Mouse (Mus musculus) c-Kit-positive CD71-negative TER-119-negative erythroid progenitor cells, embryonic 14.5 days (primary cell): ENCODE results near the gene Mapkapk5.

Experiments used
- DNase-seq: peaks from one replicate; pipeline ENCODE4 v3.0.0-alpha.2; 2013; ENCODE audit warnings: low read depth

Mapkapk5 gene

DNA sequence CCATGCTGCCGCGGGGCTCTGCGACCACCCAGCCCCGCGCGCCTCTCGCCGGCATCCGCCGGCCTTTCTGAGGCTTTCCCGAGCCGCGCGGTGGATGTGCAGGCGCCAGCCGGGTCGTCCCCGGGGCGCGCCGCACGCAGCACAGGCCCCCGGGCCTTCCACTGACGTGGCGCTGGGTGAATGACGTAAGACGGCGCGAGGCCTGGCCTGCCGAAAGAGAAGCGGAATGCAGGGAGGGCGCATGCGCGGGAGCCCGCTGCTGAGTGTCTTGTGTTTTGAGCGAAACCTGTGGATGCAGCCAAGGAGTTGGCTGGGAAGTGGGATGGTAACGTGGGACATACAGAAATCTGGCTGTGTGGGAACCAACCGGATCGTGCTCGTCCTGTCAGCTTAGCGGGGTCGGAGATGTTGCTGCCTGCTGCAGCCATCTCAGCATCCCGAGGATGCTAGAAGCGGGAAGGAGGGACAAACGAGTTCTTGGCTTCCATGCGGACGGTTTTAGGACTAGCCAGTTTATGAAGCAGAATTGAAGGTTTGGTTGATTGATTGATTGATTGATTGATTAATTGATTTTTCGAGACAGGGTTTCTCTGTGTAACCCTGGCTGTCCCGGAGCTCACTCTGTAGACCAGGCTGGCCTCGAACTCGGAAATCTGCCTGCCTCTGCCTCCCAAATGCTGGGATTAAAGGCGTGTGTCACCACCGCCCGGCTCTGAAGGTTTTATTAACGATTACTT is at the start of gene Mapkapk5:
Mapkapk5 (minus strand) TSS at position 113 of the 737 bp plus-strand sequence.
- peak; percentile 93 for DNase-seq

DNA sequence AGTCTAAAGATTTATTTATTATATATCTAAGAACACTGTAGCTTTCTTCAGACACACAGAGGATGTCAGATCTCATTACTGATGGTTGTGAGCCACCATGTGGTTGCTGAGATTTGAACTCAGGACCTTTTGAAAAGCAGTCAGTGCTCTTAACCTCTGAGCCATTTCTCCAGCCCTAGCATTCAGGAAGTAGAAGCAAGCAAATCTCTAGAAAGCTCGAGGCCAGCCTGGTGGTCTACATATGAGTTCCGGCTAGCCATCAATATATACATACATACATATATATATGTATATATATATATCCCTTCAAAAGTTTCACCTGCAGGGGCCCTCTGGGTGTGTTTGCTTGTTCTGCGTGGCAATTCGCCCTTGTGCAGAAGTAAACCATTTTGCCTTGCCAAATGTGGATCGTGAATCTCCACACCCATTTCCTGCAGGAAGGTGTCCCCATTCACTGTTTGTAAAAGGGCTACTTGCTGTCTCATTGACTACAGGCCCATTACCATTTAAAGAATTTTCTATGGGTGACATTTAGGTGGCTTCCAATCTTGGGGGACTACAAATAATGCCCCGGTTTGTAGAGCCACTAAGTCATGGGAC is 49.1 kb upstream of the Mapkapk5 start:
- no peak for DNase-seq

DNA sequence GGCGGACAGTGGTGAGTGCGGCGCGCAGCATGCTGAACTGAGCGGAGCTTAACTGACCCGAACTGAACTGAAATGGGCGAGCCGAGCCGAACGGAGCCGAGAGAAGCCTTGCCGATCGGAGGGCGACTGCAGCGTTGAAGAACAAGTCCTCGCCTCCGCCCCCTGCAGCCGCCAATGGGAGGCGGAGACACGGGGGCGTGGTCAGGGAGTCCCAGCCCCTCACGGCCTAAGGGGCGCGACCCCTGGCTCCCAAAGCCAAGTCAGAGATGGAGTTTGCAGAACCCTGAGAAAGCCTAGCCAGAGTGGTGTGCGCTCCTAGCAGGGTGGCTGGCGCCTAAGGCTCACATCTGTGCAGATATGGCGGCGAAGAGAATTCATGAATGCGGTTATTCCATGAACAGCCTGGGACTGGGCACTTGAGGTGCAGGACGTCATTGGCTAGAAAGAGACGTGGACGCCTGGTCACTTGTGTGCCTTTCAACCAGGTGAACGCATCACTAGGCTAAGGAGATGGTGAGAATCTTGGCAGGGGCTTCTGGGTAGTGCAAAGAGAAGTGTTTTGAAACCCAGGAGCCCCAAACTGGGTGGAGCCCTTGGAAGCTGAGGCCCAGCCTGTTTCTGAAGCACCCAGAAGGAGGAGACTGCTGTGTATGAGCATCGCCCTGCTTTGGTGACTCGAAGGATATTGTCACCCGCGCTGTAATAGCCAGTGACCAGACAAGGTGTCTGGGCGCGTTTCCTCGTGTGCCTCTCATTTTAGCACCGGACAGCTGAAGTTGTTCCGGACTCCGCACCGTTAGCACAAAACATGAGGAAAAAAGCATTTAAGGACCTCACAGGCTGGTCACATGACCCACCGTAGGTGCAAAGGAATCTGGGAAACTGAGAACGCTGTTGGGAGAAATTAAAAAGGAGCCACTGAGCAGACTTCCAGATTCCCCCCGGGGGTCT is 48.0 kb upstream of the Mapkapk5 start, which contains the start of gene Aldh2:
Aldh2 (minus strand) TSS at position 374 of the 951 bp plus-strand sequence.
- DNase-seq: peak; percentile 84

DNA sequence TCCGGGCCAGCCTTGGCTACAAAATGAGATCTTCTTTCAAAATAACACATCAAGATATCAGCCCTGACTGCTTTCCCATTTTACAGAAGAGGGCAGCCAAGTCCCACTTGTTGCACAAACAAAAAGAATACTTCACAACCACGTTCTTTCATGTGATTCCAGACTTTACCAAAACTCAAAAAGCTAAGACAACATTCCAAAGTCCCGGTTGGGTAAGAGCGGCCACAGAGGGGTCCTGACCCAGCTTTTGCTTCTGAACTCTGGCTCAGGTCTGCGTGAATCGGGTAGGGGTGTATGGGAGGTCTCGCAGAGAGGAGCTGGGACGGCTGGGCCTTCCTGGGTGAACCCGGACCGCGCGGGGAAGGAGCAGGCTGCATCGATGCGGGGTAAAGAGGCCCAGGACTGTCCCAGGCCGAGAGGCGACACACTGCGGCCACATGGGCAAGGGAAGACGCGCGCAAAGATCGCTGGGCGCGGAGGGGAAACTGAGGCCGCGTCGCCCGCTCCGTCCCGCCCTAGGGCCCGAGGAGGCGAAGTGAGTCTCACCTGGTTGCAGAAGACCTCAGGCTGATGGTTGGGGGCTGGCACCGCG is 47.2 kb upstream of the Mapkapk5 start:
- DNase-seq: no peak

DNA sequence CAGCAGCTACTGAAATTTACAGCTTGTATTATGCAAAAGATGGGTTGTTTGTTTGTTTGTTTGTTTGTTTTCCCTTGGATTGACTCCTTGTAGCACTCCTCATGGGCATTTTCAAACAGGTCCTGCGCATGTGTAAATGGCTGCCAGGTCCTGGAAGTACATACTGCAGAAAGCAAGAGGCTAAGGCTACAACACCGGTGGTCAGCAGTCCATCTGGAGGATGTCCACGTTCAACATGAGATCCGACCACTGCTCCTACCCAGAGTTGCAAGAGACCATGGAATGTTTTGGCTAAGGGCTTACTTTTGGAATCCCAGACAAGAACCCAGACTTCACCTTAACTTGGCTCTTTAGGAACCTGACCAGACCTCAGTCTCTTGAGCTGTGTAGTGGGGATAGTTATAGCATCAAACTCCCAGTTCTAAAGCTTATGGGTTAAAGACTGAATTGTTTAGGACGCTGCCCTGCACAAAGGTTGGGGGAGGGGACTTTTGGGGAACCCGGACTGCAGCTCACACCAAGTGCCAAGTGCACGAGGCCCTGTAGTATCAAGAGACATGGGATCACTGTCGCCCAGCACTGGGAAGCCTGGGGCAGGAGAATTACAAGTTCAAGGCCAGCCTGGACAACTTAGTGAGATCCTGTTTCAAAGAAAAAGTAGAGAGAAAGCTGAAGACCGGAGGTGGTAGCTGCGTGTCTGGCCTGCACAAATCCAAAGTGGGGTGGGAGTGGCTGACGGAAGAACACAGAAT is 46.5 kb upstream of the Mapkapk5 start:
- DNase-seq: no peak

DNA sequence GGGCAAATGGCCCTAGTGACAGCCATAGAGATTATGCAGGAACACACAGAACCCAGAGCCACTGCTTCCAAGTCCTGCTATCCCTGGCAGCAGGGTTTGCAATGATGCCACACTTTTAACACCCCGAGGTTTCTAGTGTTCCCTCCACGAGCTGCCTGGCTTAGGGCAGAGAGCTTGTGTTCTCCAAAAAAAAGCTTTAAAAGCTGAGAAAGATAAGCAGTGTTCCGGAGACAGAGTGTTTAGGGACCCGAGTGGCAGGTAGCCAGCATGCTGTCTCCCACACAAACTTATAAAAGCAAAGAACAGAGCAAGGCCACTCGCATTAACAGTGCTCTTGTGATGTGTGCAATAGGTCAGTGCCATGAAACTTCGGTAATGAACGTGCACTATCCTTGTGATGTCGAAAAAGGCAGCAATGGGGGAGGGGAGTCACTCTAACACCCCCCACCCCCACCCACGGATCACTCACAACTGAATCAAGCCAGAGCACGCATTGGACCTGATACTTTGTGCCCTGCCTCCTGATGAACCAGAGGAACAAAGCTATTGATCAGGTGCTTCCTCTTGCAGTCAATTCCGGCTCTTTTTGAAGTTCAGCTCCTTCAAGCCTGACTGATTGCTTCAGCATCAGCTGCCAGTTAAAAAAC is 45.8 kb upstream of the Mapkapk5 start:
- no peak for DNase-seq

DNA sequence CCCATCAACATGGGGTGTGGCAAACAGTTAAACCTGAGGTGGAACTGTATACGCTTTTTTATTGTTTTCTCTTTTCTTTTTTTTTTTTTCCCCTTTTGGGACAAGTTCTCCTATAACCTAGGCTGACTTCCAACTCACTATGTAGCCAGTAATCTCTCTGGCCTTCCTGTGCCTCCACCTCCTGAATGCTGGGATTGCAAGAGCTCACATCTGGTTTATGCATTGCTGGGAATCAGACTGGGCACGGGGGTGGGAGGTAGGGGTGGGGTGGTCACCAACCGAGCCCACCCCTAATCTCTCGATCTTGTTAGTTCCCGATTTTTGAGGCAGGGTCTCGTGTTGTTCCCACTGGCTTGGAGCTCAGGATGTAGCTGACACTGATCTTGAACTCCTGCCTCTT is 44.2 kb upstream of the Mapkapk5 start:
- DNase-seq: no peak

DNA sequence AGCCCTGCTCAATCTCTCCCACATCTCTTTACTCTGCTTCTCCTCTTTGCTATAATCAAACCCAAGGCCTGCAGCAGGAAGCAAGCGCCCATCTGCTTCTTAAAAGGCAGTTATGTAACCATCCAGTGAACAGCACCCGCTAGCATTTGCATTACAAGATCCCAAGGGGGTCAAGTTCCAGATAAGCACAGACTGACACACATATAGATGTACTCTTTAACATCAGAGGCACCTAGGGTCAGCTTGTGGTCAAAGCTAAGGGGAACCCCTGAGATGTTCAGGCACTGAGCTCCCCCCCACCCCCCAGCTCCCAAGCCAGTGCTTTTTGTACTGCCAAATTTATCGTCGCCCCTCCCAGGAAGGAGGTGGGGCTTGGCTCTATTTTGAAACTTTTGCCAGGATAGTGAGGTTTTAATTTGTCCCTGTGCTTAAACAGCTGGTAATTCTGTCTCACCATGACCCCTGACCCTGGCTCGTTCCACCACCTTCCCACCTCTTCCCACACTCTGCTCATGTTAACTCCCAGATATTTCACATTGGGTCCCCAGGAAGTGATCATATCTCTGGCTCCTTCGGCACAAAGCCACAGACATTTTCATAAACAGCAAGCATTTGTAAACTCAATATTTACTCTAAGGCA is 40.8 kb upstream of the Mapkapk5 start:
- DNase-seq: peak; percentile 48

DNA sequence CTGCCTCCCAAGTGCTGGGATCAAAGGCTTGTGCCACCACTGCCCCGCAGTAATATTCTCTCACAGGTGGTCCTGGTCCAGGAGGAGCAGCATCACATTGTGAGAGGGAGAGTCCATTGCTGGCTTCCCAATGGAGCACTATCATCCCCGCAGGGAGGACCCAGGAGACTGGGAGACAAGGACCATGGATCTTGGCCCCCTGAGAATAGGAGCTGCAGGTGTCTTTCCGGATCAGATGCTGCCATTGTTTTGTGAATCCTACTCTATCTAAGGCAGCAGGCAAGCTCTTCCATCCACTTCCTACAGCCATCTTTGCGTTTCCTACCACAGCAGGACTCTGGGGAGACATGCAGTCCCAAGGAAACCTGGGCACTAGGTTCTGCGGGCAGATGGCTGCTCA is 40.0 kb upstream of the Mapkapk5 start:
- no peak for DNase-seq

DNA sequence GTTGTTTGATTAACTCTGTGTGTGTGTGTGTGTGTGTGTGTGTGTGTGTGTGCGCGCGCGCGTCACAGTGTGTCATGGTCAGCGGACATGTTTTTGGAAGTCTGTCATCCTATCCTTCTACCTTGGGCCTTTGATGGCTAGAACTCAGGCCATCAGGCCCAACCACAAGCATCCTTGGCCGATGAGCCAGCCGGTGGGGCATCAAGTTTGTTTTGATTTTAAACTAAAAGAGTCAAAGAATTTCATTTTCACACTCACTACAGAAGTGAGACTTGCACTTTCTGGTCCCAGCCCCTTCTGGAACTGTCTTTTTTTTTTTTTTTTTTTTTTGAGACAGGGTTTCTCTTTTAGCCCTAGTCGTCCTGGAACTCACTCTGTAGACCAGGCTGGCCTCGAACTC is 39.3 kb upstream of the Mapkapk5 start:
- DNase-seq: no peak

DNA sequence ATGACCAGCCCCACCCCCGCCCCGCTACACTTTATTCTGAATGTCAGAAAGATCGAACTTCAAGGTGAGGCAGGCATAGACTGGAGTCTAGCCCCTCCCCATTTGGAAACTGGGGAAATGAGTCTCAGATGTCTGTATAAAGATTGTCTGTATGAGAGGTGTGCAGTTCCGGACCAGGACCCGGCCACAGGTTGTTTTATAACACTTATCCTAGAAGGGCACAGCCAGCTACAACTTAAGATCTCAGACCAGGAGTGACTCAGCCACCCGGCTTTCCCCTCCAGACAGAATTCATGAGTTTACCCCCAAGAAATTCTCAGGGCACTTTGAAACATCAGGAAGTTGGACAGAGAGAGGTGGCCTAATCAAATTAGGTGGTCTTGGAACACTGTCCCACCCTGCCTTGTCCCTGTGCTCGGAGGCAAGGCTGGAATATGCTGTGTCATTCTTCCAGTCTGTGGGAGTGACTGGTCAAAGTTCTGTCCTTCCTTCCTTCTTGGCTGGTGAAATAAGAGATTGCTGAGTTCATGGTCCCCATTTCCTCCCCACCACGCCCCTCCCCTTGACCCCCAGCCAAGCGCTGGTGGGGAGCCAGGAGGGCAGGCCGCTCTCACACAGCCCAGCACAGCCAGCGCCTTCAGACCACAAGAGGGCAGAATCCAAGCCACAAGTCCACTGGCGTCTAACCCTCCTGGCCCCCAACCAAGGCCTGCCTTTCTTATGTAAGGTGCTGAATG is 38.2 kb upstream of the Mapkapk5 start:
- peak; percentile 73 for DNase-seq

DNA sequence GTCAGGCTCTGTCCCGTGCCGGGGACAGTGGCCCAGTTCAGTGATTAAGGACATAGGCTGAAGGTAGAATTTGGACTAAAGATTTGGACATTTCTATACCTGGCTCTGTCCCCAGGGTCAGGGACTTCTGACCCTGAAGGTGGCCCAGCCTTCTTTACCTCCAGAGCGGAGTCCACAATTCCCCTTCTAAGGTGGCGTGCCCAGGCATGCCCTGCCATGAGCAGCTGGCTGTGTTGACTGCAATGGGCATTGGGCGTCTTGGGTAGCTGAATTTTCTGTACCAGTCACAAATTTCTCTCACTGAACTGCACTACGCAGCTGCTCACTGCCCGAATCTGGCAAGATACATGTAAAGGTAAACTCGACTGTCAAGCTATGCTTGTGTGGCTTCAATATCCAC is 36.2 kb upstream of the Mapkapk5 start:
- no peak for DNase-seq

DNA sequence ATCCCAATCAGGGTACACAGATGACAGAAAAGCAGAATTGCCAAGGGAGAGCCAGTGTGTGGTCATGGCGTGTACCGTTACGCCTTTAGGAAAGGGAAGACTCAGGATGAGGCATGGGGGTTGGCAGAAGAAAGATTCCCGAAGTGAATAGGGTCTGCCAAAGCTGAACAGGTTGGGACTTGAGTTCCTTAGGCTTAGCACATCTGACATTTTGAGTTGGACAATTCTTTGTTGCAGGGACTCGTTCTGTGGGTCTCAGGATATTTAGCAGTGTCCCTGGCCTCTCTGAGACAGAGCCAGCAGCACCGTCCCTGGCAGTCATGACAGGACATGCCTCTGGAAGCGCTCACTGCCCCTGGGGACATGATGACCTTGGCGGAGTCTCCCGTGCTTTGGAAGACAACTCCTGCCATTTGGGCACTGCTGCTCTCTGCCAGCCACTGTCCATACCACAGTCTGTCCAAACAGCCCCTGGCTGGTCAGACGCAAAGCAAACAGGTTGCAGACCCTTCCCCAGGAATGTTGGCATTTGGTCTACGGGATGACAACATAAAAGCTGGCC is 31.3 kb upstream of the Mapkapk5 start:
- no peak for DNase-seq

DNA sequence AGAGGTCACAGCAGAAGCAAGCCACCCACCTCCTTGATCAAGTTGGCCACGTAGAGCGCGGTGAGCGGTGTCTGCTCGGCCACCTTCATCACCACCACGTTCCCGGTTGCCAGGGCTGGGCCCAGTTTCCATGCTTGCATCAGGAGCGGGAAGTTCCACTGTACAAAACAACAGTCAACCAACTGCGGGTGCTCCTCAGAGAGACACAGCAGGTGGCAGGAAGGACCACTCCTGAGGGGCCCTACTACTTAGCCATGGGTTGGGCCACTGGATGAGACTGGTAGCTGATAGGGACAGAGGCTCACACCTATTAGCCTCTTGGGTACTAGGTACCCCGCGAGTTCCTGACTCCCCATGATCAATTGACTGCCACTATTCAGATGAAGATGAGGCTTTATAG is 30.2 kb upstream of the Mapkapk5 start:
- DNase-seq: no peak

DNA sequence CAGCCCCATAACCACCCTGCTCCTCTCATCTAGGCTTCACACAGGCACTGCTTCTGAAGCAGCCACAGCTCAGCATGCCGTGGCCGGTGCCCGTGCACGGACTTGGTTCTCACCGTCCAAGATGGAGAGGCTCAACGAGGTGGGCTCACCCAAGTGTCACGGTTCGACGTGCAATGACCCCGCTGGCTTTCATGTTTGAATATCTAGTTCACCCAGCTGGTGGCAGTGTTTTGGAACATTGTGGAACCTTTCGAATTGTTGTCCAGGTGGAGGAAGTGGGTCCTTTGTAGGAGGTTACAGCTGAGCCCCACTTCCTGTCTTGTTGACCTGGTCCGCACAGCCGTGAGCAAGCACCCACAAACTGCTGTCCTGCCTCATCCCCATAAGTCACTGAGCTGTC is 28.4 kb upstream of the Mapkapk5 start:
- DNase-seq: no peak

DNA sequence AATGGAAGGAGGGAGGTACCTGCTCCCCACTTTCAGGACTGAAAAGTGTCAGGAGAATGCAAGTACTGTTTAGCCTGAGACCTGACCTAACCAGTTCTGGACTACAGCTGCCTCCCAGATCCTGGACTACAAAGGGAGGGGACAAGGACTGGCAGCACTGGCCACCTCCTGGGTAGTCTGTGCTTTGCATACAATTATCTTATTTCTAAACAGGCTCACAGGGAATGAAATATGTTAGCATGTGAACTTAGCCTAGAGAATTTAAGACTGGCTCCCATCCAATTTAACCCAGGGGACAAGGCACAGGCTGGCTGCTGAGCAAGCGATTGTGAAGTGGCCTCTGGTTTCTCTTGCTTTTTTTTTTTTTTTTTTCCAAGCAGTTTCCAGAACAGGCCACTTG is 25.1 kb upstream of the Mapkapk5 start:
- DNase-seq: no peak

DNA sequence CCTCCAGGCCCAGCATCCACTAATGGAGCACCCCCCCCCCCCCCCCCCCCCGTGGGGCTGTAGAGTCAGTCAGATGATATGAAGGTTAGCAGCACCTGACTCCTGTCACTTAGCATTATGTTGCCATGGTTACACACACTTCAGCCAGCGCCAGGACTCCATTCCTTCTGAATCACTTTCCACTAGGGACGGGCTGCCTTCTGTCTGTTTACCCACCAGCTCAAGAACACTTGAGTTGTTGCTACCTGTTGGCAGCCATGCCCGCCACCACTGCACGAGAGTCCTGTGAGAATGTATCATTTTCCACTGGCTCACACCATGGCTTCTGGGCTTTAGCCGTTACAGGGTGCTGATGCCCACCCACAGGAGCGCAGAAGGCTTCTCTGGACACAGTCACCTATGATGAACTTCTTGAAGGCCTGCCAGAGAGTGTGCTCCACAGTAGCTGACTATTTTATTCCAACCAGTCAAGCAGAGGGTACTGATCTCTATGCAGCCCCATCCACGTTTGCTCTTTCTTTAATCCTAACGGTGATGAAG is 24.2 kb upstream of the Mapkapk5 start:
- DNase-seq: no peak

DNA sequence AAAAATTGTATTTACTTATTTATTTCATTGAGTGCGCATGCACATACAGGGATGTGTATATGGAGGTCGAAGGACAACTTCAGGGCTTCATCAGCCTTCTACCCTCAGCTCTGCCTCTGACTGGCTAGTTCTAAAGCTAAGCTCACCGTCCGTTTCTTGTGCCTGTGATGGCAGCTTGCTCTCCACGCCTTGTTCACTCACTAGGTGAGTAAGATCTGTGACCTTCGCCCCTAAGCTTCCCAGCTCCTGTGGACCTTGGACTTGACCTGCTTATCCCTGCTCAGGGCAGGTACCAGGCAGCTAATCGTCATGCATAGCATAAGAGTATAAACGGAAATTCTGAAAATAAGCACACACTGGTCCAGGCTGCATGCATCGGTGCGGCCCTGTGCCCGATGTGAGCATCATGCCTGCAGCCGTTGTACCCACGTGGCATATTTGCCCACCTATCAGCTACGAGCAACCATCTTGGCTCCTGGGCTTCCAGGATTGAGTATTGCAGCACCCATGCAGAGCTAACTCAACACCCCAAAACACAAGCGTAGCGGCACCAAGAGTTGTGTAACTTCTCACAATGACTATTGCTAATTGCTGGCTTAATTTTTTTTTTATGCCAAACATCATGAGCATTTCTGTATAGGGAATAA is 20.5 kb upstream of the Mapkapk5 start:
- no peak for DNase-seq

DNA sequence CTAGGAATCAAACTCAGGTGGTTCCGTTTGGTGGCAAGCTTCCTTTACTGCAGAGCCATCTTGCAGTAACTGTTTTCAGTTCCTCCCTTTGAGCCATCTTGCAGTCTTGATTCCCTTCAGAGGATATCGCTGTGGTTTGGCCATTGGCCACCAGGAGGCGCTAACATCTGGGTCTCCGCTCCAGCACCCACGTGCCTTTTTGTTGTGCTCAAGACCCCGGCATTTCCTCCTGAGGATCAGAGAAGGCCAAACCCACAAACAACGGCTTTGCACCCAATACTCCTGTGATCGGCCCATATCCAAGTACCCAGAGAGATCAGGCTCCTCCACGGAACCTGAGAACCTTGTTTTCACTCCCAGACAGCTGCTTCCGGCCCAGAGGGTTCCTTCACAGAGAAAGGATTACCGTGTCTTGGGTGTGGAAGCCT is 18.8 kb upstream of the Mapkapk5 start:
- DNase-seq: peak; percentile 87
